Mouse (Mus musculus) C2C12 (cell line): ENCODE results near the gene Col4a4. TPM values are rescaled to one million over a fixed set of nuclear protein-coding genes. Genes with fewer than 3 reads are reported as not detected.

Experiments
- H3K27me3 ChIP-seq: one replicate; pipeline ENCODE4 v1.6.1; 2011; ENCODE audit not compliant: control insufficient read depth, insufficient read depth, insufficient read length
- H3K36me3 ChIP-seq: one replicate; pipeline ENCODE4 v1.6.1; 2011; ENCODE audit not compliant: control insufficient read depth, insufficient read depth
- H3K4me3 ChIP-seq: one replicate; pipeline ENCODE4 v1.5.1; 2011; ENCODE audit warnings: mild to moderate bottlenecking, control low read depth; ENCODE audit not compliant: poor library complexity, insufficient read depth, severe bottlenecking
- H3K79me2 ChIP-seq: one replicate; pipeline ENCODE4 v1.6.1; 2011; ENCODE audit not compliant: control insufficient read depth, insufficient read depth
- H3K79me3 ChIP-seq: one replicate; pipeline ENCODE4 v1.6.1; 2011; ENCODE audit warnings: low read depth, control low read depth
- H3ac ChIP-seq: one replicate; pipeline ENCODE3; 2011; ENCODE audit warnings: low read depth; ENCODE audit not compliant: control insufficient read depth, insufficient read length
- CEBPB ChIP-seq: IDR thresholded peaks from one replicate; pipeline ENCODE4 v1.6.1; 2011; ENCODE audit warnings: low read depth, mild to moderate bottlenecking, control low read depth, moderate library complexity
- CTCF ChIP-seq: IDR thresholded peaks from one replicate; pipeline ENCODE4 v1.5.1; 2011; ENCODE audit not compliant: control insufficient read depth, insufficient read depth, insufficient read length
- FOSL1 ChIP-seq: IDR thresholded peaks from one replicate; pipeline ENCODE4 v1.8.0; 2011; ENCODE audit warnings: mild to moderate bottlenecking, low read length; ENCODE audit not compliant: poor library complexity, insufficient read depth, severe bottlenecking
- MAX ChIP-seq: IDR thresholded peaks from one replicate; pipeline ENCODE4 v1.6.1; 2011; ENCODE audit warnings: mild to moderate bottlenecking, control low read depth
- MYOD1 ChIP-seq: IDR thresholded peaks from one replicate; pipeline ENCODE4 v1.6.1; 2011; ENCODE audit warnings: low read depth; ENCODE audit not compliant: control insufficient read depth, insufficient read length
- MYOG ChIP-seq: IDR thresholded peaks from one replicate; pipeline ENCODE4 v1.6.1; 2011; ENCODE audit not compliant: control insufficient read depth, insufficient read length; ENCODE audit errors: extremely low read depth
- USF1 ChIP-seq: IDR thresholded peaks from one replicate; pipeline ENCODE4 v1.6.1; 2011; ENCODE audit warnings: low read depth, mild to moderate bottlenecking, control low read depth, moderate library complexity
- polyA plus RNA-seq: library from polyadenylated mRNA; unstranded; fragments of >200 nt; fragmentation: generic; extraction: Trizol; gene quantifications from one replicate; pipeline ENCODE4 v1.2.1, GENCODE M21; 2012; ENCODE audit warnings: missing spikeins

Col4a4 gene
- polyA plus RNA-seq, 1 experiment, result 0.02 TPM

- Histone ChIP-seq H3K79me3 (no peaks in the 10 kb centered on the region), H3ac (no peak overlapping the region), H3K27me3 (no peaks in the 10 kb centered on the region), H3K4me3 (no peak overlapping the region), H3K79me2 (no peaks in the 10 kb centered on the region), H3K36me3 (no peaks in the 10 kb centered on the region)
- TF ChIP-seq MAX, result no peak
- no peak for TF ChIP-seq CEBPB
- TF ChIP-seq MYOD1, result no peak
- no peak for TF ChIP-seq USF1
- TF ChIP-seq MYOG, result no peak
- TF ChIP-seq FOSL1, result no peak
- TF ChIP-seq CTCF, result no peak
Measured at GRCm38 (mm10) chr1:82468872-82469271, 117.8 kb downstream of the Col4a4 start.

- TF ChIP-seq CEBPB, result no peak
- no peak for TF ChIP-seq MAX
- TF ChIP-seq MYOD1, result no peak
- Histone ChIP-seq H3K36me3 (no peaks in the 10 kb centered on the region), H3ac (no peak overlapping the region), H3K79me2 (no peaks in the 10 kb centered on the region), H3K4me3 (no peak overlapping the region), H3K27me3 (no peaks in the 10 kb centered on the region), H3K79me3 (no peaks in the 10 kb centered on the region)
Measured at GRCm38 (mm10) chr1:82465321-82465853, 121.3 kb downstream of the Col4a4 start.

GRCm38 (mm10) chr1:82461041-82461440 is 125.6 kb downstream of the Col4a4 start:
- no peak for TF ChIP-seq MYOG
- TF ChIP-seq MAX, result no peak
- no peak for TF ChIP-seq CTCF
- no peak for TF ChIP-seq MYOD1
- no peak for TF ChIP-seq FOSL1
- no peak for TF ChIP-seq USF1
- no peak for TF ChIP-seq CEBPB
- Histone ChIP-seq H3K27me3 (no peaks in the 10 kb centered on the region), H3K79me3 (no peaks in the 10 kb centered on the region), H3K4me3 (no peak overlapping the region), H3K36me3 (no peaks in the 10 kb centered on the region), H3ac (no peak overlapping the region), H3K79me2 (no peaks in the 10 kb centered on the region)

- Histone ChIP-seq H3K27me3 (no peaks in the 10 kb centered on the region), H3K4me3 (no peak overlapping the region), H3K36me3 (no peaks in the 10 kb centered on the region), H3K79me3 (no peaks in the 10 kb centered on the region), H3K79me2 (no peaks in the 10 kb centered on the region), H3ac (no peak overlapping the region)
- TF ChIP-seq MYOD1, result no peak
- TF ChIP-seq MAX, result no peak
- no peak for TF ChIP-seq FOSL1
- TF ChIP-seq CEBPB, result no peak
- no peak for TF ChIP-seq USF1
- TF ChIP-seq MYOG, result no peak
- TF ChIP-seq CTCF, result no peak
Measured at GRCm38 (mm10) chr1:82459926-82460325, 126.7 kb downstream of the Col4a4 start.

GRCm38 (mm10) chr1:82459350-82459749 is 127.3 kb downstream of the Col4a4 start:
- no peaks in the 10 kb centered on the region for H3K27me3 ChIP-seq
- H3K79me3 ChIP-seq, result no peaks in the 10 kb centered on the region
- TF ChIP-seq MAX, result no peak
- no peak for TF ChIP-seq MYOD1
- TF ChIP-seq USF1, result no peak
- no peak for TF ChIP-seq CTCF
- TF ChIP-seq MYOG, result no peak
- TF ChIP-seq FOSL1, result no peak
- TF ChIP-seq CEBPB, result no peak
- H3K36me3 ChIP-seq, result no peaks in the 10 kb centered on the region
- H3K79me2 ChIP-seq, result no peaks in the 10 kb centered on the region
- H3K4me3 ChIP-seq, result no peak overlapping the region
- no peak overlapping the region for H3ac ChIP-seq

- H3K27me3 ChIP-seq, result no peaks in the 10 kb centered on the region
- H3K4me3 ChIP-seq, result no peak overlapping the region
- H3ac ChIP-seq, result no peak overlapping the region
- no peaks in the 10 kb centered on the region for H3K79me2 ChIP-seq
- H3K36me3 ChIP-seq, result no peaks in the 10 kb centered on the region
- no peaks in the 10 kb centered on the region for H3K79me3 ChIP-seq
- TF ChIP-seq CEBPB, result no peak
- no peak for TF ChIP-seq CTCF
- TF ChIP-seq MYOG, result no peak
- no peak for TF ChIP-seq MAX
- TF ChIP-seq FOSL1, result no peak
- no peak for TF ChIP-seq USF1
- no peak for TF ChIP-seq MYOD1
Measured at GRCm38 (mm10) chr1:82454031-82454430, 132.6 kb downstream of the Col4a4 start.

- Histone ChIP-seq H3K79me3 (no peaks in the 10 kb centered on the region), H3K4me3 (no peak overlapping the region), H3ac (no peak overlapping the region), H3K36me3 (no peaks in the 10 kb centered on the region), H3K79me2 (no peaks in the 10 kb centered on the region), H3K27me3 (no peaks in the 10 kb centered on the region)
- TF ChIP-seq CTCF (no peak), FOSL1 (no peak), MYOG (no peak), CEBPB (no peak), USF1 (no peak), MAX (no peak), MYOD1 (no peak)
Measured at GRCm38 (mm10) chr1:82451927-82452651, 134.6 kb downstream of the Col4a4 start.
